Mouse (Mus musculus): ENCODE results near the gene Ibsp. TPM values are rescaled to one million over a fixed set of nuclear protein-coding genes. Genes with fewer than 3 reads are reported as not detected.

Ibsp gene
- total RNA-seq, 1 experiment from 2014 or later, result not detected

GRCm38 (mm10) chr5:104339009-104339408 is 40.0 kb downstream of the Ibsp start:
- ATAC-seq (replicated peaks; ENCODE audit: insufficient number of reproducible peaks, low FRiP score, low TSS enrichment, poor library complexity, severe bottlenecking), result no peak

GRCm38 (mm10) chr5:104339706-104340512 is 40.9 kb downstream of the Ibsp start:
- ATAC-seq (replicated peaks; ENCODE audit: insufficient number of reproducible peaks, low FRiP score, low TSS enrichment, poor library complexity, severe bottlenecking), result no peak

GRCm38 (mm10) chr5:104340513-104340829 is 41.5 kb downstream of the Ibsp start:
- no peak for ATAC-seq (replicated peaks; ENCODE audit: insufficient number of reproducible peaks, low FRiP score, low TSS enrichment, poor library complexity, severe bottlenecking)

DNA sequence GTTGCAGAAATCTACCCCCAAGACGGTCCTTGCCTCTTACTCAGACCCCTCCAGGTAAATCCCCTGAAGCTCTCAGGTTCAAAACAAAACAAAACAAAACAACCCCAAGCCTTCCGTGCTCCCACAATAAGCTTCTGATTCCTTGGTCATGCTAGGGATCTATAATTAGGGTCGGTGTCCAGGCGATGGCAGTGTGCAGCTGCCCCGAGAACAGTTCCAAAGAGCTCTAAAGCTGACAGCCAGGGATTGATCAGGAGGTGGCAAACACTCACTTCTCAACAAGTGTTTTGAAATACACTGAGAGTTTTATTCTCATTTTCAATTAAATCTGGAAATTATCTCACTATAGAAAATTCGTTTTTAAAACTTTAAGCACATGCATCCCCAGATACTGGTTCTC is 43.9 kb downstream of the Ibsp start:
- ATAC-seq (replicated peaks; ENCODE audit: insufficient number of reproducible peaks, low FRiP score, low TSS enrichment, poor library complexity, severe bottlenecking), result no peak

DNA sequence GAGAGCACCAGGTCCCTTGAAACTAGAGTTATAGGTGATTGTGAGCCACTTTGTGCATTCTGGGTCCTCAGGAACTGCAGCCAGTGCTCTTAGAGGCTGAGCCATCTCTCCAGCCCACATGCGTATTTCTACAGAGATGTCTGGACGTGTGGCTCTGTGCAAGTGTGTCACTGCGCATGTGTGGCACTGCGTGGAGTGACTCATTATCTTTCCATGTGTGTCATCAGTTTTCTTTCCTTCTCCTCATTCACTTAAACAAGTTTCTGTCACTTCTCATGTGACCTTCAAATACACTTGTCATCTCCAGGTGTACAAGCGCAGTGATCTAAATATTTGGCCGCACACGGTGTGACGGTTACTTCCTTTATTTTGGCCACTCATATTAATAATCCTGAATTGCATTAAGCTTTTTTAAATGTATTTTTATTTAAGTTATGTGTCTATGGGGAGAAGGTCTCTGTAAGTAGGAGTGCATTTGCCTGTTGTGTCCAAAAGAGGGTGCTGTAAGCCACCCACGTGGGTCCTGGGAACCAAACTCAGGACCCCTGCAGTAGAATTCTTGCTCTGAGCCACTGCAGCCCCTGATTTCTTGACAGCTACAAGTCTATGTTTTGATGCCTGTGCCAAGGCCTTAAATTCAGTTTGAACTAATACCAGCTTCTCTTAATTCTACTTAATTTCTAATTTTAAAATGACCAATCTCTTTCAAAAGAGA is 45.7 kb downstream of the Ibsp start:
- ATAC-seq (replicated peaks; ENCODE audit: insufficient number of reproducible peaks, low FRiP score, low TSS enrichment, poor library complexity, severe bottlenecking), result no peak

DNA sequence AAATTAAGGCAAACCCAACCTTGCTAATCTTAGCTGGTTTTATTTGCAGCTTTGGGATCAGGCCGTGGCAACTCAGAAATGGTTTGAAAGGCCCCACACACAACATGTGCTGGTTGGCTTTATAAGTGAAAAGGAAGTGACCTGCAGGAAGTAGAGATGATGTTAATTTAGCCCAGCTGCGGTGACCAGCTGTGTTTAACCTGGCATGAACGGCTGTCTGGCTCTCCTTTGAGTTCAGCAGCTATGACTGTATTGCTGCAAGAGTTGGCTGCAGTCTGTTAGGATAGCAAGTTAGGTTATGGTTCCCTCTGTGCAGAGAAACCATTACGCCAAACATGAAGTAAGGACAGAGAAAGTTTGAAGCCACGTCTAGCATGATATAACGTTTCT is 46.3 kb downstream of the Ibsp start:
- no peak for ATAC-seq (replicated peaks; ENCODE audit: insufficient number of reproducible peaks, low FRiP score, low TSS enrichment, poor library complexity, severe bottlenecking)

GRCm38 (mm10) chr5:104351041-104351440 is 52.1 kb downstream of the Ibsp start:
- ATAC-seq (replicated peaks; ENCODE audit: insufficient number of reproducible peaks, low FRiP score, low TSS enrichment, poor library complexity, severe bottlenecking), result no peak

- no peak for ATAC-seq (replicated peaks; ENCODE audit: insufficient number of reproducible peaks, low FRiP score, low TSS enrichment, poor library complexity, severe bottlenecking)
Observed at GRCm38 (mm10) chr5:104351874-104352273, 52.9 kb downstream of the Ibsp start.

DNA sequence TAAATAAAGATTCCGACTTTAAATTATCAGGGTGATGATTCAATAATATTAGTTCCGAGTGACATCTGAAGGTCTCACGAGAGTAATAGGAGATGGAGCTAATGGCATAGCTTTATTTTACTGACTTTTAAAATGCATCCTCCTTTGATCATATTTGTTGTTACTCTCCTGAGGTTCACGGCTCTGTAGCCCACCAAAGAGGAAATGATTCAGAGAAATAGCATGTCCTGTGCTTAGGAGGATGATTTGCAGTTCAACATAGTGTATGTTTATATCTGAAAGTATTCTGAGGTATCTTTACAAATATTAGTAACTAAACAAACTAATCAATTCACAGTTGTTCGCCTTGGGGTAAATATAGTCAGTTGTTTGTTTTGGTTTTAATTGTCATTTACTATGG is 58.6 kb downstream of the Ibsp start:
- no peak for ATAC-seq (replicated peaks; ENCODE audit: insufficient number of reproducible peaks, low FRiP score, low TSS enrichment, poor library complexity, severe bottlenecking)

- ATAC-seq (replicated peaks; ENCODE audit: insufficient number of reproducible peaks, low FRiP score, low TSS enrichment, poor library complexity, severe bottlenecking), result no peak
Observed at GRCm38 (mm10) chr5:104358592-104358991, 59.6 kb downstream of the Ibsp start.

DNA sequence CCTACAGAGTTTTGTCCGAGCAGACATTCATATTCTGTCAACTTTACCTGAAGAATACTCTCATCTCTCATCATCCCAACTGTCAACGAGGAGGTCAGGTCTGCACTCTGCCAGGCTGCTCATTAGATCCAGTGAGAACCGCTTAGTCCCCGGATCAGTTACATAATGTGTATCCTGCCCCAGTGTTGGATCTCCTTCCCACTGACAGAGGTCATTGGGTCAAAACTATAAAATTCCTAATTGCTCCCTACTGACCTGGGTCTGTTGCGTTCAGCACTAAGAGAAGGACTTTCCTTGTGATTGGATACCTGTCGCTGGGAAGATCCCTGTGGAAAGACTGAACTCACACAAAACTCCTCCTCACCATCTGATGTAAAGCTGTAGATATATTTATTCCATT is 60.3 kb downstream of the Ibsp start:
- no peak for ATAC-seq (replicated peaks; ENCODE audit: insufficient number of reproducible peaks, low FRiP score, low TSS enrichment, poor library complexity, severe bottlenecking)

Other genes with a start within 250 kb of the Ibsp start
- not detected in 3 replicates for gene Gm17660, start 221.6 kb upstream of the Ibsp start, total RNA-seq (2017)
- gene Sparcl1, start 185.4 kb upstream of the Ibsp start, total RNA-seq (2017), result not detected in 3 replicates
- not detected in 3 replicates for gene Dspp, start 128.5 kb upstream of the Ibsp start, total RNA-seq (2017)
- not detected in 3 replicates for gene Dmp1, start 96.6 kb upstream of the Ibsp start, total RNA-seq (2017)
- gene Mepe, start 26.2 kb downstream of the Ibsp start, total RNA-seq (2017), result not detected in 3 replicates
- 1.5 to 1.9 TPM (median 1.9 TPM) in 3 replicates for gene Spp1, start 135.9 kb downstream of the Ibsp start, total RNA-seq (2017)
- 2.5 to 5.6 TPM (median 4.1 TPM) in 3 replicates for gene Pkd2, start 160.3 kb downstream of the Ibsp start, total RNA-seq (2017)
- gene BC005561, start 209.2 kb downstream of the Ibsp start, total RNA-seq (2017), result 10.3 to 19.3 TPM (median 11.0 TPM) in 3 replicates